Mouse (Mus musculus): ENCODE data around the gene Nek7.

- no peak for TF ChIP-seq CTCF (IDR thresholded peaks at IDR 0.05; ENCODE audit: borderline replicate concordance, insufficient read depth, low read depth, low read length)
- no peak for TF ChIP-seq POLR2A (IDR thresholded peaks at IDR 0.05; ENCODE audit: borderline replicate concordance, insufficient read depth, low read length)
Measured at GRCm38 (mm10) chr1:138465352-138465751, 154.6 kb downstream of the Nek7 start.
